ENCODE assay signal across 6 mouse cellular contexts in the genomic region with DNA sequence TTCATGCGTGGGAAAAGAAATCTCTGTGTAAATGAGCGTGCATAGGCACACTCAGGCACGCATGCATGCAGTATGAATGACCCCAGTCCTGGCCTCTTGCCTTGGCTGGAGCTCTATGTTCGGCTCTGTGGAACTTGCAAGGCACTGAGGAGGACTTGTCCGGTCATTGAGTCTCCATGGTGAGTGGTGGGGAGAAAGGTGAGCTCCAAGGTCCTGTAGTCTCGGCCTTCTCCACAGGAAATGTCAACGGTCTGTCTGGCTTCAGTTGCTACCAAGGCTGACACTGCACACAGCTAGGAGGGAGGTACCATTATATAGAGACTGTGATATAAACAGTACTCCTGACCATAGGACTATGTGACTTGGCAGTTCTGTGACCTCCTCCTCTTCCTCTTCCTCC.
"Had no signal": no experiment of that assay in that cellular context is flagged by ENCODE, and none has a peak within 500 bp of the region (broad histone marks: within the 10 kb centered on the region; RNA-seq: fewer than 3 reads in every experiment).

No protein-coding gene starts in this region.

- DNase-seq: kidney, adult 2 months; kidney, postnatal 25 days; left cerebral cortex, postnatal 4 days; liver, postnatal 0 days; lung, embryonic 14.5 days; thymus, adult 18-20 months had no signal
